Mouse (Mus musculus) stomach, adult 2 months (tissue): ENCODE data around the gene Olfr1138. TPM values are rescaled to one million over a fixed set of nuclear protein-coding genes. Genes with fewer than 3 reads are reported as not detected.

ENCODE experiments used
- polyA plus RNA-seq: library from polyadenylated mRNA; depleted of rRNA; stranded (reverse); fragments of >200 nt; gene quantifications from 2 replicates; pipeline ENCODE4 v1.2.3, GENCODE M21; 2012; rRNA removed

The Olfr1138 gene
- not detected in 2 replicates for polyA plus RNA-seq

DNA sequence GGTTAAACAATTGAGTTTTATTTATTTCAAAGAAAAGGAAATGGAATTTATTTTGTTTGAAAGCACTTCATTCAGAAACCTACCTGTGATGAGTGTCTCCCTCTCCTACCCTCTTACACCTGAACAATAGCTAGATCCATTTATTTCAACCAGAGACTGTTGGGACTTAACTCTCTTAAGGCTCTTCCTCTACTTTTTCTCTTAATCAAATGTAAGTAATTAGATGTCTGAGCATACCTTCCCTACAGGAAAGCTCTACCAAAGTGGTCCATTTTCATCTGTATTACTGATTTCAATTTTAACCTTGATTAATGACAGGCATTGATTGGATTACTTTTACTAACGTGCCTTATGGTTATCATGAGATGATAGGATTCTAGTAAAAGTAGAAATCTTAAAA lies at the start of gene Olfr1138:
Olfr1138 (minus strand) TSS at position 101 of the 400 bp plus-strand sequence.

GRCm38 (mm10) chr2:87779183-87779582 lies 39.4 kb upstream of the Olfr1138 start, which contains the start of gene Olfr152:
Gene Olfr152, plus strand, starts transcription at chr2:87779483.

DNA sequence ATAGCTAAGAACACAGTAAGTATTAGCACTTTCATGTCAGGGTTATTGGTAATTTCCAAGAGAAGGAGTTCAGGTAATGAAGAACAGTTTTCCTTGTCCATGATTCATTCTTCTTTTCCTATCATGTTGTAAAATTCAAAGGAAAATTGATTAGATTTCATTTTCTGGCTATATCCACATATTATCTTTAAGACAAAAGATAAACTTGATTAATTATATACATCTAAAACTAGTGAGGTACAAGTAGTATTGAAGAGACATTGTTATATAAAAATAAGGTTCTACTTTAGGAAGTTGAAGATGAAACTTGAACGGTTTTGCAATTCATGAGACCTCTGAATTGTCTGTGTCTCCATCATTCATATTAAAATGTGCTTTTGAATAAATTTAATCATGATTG lies 14.1 kb upstream of the Olfr1138 start, which contains the start of gene Olfr1141:
Olfr1141 (minus strand) TSS at position 101 of the 400 bp plus-strand sequence.

GRCm38 (mm10) chr2:87743452-87743851 lies 3.7 kb upstream of the Olfr1138 start, which contains the start of gene Olfr1140:
Gene Olfr1140, plus strand, starts transcription at chr2:87743752.

GRCm38 (mm10) chr2:87713079-87713478 lies 26.7 kb downstream of the Olfr1138 start, which contains the start of gene Olfr1137:
Gene Olfr1137, minus strand, starts transcription at chr2:87713179.

GRCm38 (mm10) chr2:87693847-87694246 lies 45.9 kb downstream of the Olfr1138 start, which contains the start of gene Olfr1136:
Gene Olfr1136, minus strand, starts transcription at chr2:87693947.

Other genes with a start within 250 kb of the Olfr1138 start
- gene Pramel7, start 242.9 kb downstream of the Olfr1138 start, polyA plus RNA-seq = not detected in 2 replicates
- not detected in 2 replicates for gene Pramel6, start 233.4 kb downstream of the Olfr1138 start, polyA plus RNA-seq
- gene Olfr153, start 208.2 kb downstream of the Olfr1138 start, polyA plus RNA-seq = not detected in 2 replicates
- gene Olfr1128, start 194.4 kb downstream of the Olfr1138 start, polyA plus RNA-seq = not detected in 2 replicates
- gene Olfr1129, start 166.1 kb downstream of the Olfr1138 start, polyA plus RNA-seq = not detected in 2 replicates
- gene Olfr1130, start 133.8 kb downstream of the Olfr1138 start, polyA plus RNA-seq = not detected in 2 replicates
- not detected in 2 replicates for gene Olfr1131, start 112.9 kb downstream of the Olfr1138 start, polyA plus RNA-seq
- not detected in 2 replicates for gene Olfr1132, start 102.4 kb downstream of the Olfr1138 start, polyA plus RNA-seq
- gene Olfr1133, start 92.6 kb downstream of the Olfr1138 start, polyA plus RNA-seq = not detected in 2 replicates
- gene Olfr1134, start 81.5 kb downstream of the Olfr1138 start, polyA plus RNA-seq = not detected in 2 replicates
- not detected in 2 replicates for gene Olfr1135, start 66.3 kb downstream of the Olfr1138 start, polyA plus RNA-seq
- not detected in 2 replicates for gene Olfr1136, start 46.0 kb downstream of the Olfr1138 start, polyA plus RNA-seq
- gene Olfr1137, start 26.8 kb downstream of the Olfr1138 start, polyA plus RNA-seq = not detected in 2 replicates
- gene Olfr1140, start 3.8 kb upstream of the Olfr1138 start, polyA plus RNA-seq = not detected in 2 replicates
- gene Olfr1141, start 14.0 kb upstream of the Olfr1138 start, polyA plus RNA-seq = not detected in 2 replicates
- not detected in 2 replicates for gene Olfr152, start 39.5 kb upstream of the Olfr1138 start, polyA plus RNA-seq
- not detected in 2 replicates for gene Olfr1143, start 60.6 kb upstream of the Olfr1138 start, polyA plus RNA-seq
- not detected in 2 replicates for gene Olfr1145, start 69.8 kb upstream of the Olfr1138 start, polyA plus RNA-seq
- gene Olfr1148, start 90.6 kb upstream of the Olfr1138 start, polyA plus RNA-seq = not detected in 2 replicates
- not detected in 2 replicates for gene Olfr1150-ps1, start 104.0 kb upstream of the Olfr1138 start, polyA plus RNA-seq
- not detected in 2 replicates for gene Olfr1151, start 115.9 kb upstream of the Olfr1138 start, polyA plus RNA-seq
- gene Olfr1152, start 126.5 kb upstream of the Olfr1138 start, polyA plus RNA-seq = not detected in 2 replicates
- gene Olfr1153, start 155.0 kb upstream of the Olfr1138 start, polyA plus RNA-seq = not detected in 2 replicates
- gene Olfr1154, start 165.2 kb upstream of the Olfr1138 start, polyA plus RNA-seq = not detected in 2 replicates
- not detected in 2 replicates for gene Olfr1155, start 205.2 kb upstream of the Olfr1138 start, polyA plus RNA-seq
- gene Olfr1156, start 213.1 kb upstream of the Olfr1138 start, polyA plus RNA-seq = not detected in 2 replicates
- not detected in 2 replicates for gene Olfr1157, start 228.3 kb upstream of the Olfr1138 start, polyA plus RNA-seq
- not detected in 2 replicates for gene Olfr74, start 234.7 kb upstream of the Olfr1138 start, polyA plus RNA-seq